Mouse (Mus musculus): ENCODE data around the gene Adgrb3.

DNA sequence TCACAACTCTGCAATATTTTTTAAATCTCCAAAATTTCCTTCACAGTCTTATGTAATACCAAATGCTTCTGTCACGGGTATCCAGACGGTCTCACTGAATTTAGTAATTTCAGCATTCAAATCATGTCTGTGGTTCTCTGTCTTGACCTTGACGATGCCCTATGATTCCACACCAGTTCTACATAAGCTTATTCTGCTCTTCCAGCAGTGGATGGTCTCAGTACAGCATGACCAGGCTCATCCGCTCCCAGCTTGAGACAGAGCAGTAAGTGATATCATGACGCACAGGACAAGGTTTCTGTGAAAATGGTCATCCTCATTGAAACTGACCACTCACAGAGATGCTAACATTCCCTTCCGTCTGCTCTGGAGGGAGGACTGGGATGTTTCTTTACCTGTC, 252.9 kb downstream of the Adgrb3 start:
- TF ChIP-seq CTCF (IDR thresholded peaks at IDR 0.05; ENCODE audit: low read depth) (no peak), EP300 (IDR thresholded peaks at IDR 0.05; ENCODE audit: low read depth) (no peak)

Data from heart, postnatal 0 days (tissue).